Mouse (Mus musculus): Measurements from ENCODE around the gene Fn3k. TPM values are rescaled to one million over a fixed set of nuclear protein-coding genes. Genes with fewer than 3 reads are reported as not detected.

Gene Fn3k
- total RNA-seq, 1 experiment, result 0.18 TPM

- Histone ChIP-seq H3K9ac (ENCODE audit: insufficient read depth, low read depth, low read length, poor library complexity, severe bottlenecking) (peak overlapping the region; percentile 62), H3K27ac (ENCODE audit: insufficient read depth, low read depth, low read length, poor library complexity, severe bottlenecking) (no peak overlapping the region), H3K4me3 (ENCODE audit: insufficient read depth in 1 of 2, low read depth in 1 of 2, low read length in 2 of 2, poor library complexity in 1 of 2, severe bottlenecking in 1 of 2) (peak overlapping the region; percentile 67 to 93), H3K36me3 (ENCODE audit: control insufficient read depth, insufficient read depth, low read length, poor library complexity, severe bottlenecking) (no peaks in the 10 kb centered on the region), H3K4me1 (ENCODE audit: control insufficient read depth in 2 of 2, insufficient read depth in 2 of 2, low read length in 2 of 2, poor library complexity in 1 of 2) (peaks cover 0 to 2% of the 10 kb centered on the region in 2 experiments; a peak in 1 of 4 replicates), H3K9me3 (ENCODE audit: control insufficient read depth, insufficient read depth, low read depth, low read length) (no peaks in the 10 kb centered on the region)
- in situ Hi-C loops (cut with MboI; ENCODE audit: low sequenced_read_pairs in 2 of 2, unreplicated experiment in 2 of 2), result no loop called here
- no peak for DNase-seq (ENCODE audit: low read depth, low spot score)
- TF ChIP-seq CHD2 (IDR thresholded peaks at IDR 0.05; ENCODE audit: low read depth, low read length), result no peak
- no peak for TF ChIP-seq MAFK (IDR thresholded peaks at IDR 0.05; ENCODE audit: insufficient read depth, low read depth, low read length)
- no peak for TF ChIP-seq HCFC1 (IDR thresholded peaks at IDR 0.05; ENCODE audit: borderline replicate concordance, insufficient read depth, low read length)
- no peak for TF ChIP-seq ZNF384 (IDR thresholded peaks at IDR 0.05; ENCODE audit: low read depth, low read length)
- TF ChIP-seq ZC3H11A (IDR thresholded peaks at IDR 0.05; ENCODE audit: borderline replicate concordance, low read depth, low read length), result no peak
These were observed 13.1 kb upstream of the Fn3k start for GRCm38 (mm10) chr11:121421553-121422173.

- Histone ChIP-seq H3K9me3 (ENCODE audit: control insufficient read depth, insufficient read depth, low read depth, low read length) (no peaks in the 10 kb centered on the region), H3K9ac (ENCODE audit: insufficient read depth, low read depth, low read length, poor library complexity, severe bottlenecking) (no peak overlapping the region), H3K27ac (ENCODE audit: insufficient read depth, low read depth, low read length, poor library complexity, severe bottlenecking) (no peak overlapping the region), H3K4me3 (ENCODE audit: insufficient read depth in 1 of 2, low read depth in 1 of 2, low read length in 2 of 2, poor library complexity in 1 of 2, severe bottlenecking in 1 of 2) (no peak overlapping the region), H3K36me3 (ENCODE audit: control insufficient read depth, insufficient read depth, low read length, poor library complexity, severe bottlenecking) (peaks cover 6% of the 10 kb centered on the region; the same call in 1 of the 2 replicates), H3K4me1 (ENCODE audit: control insufficient read depth in 2 of 2, insufficient read depth in 2 of 2, low read length in 2 of 2, poor library complexity in 1 of 2) (no peaks in the 10 kb centered on the region)
- in situ Hi-C loops (cut with MboI; ENCODE audit: low sequenced_read_pairs in 2 of 2, unreplicated experiment in 2 of 2), result no loop called here
- no peak for DNase-seq (ENCODE audit: low read depth, low spot score)
- TF ChIP-seq ZC3H11A (IDR thresholded peaks at IDR 0.05; ENCODE audit: borderline replicate concordance, low read depth, low read length), result no peak
These were observed 1.3 kb upstream of the Fn3k start for GRCm38 (mm10) chr11:121433397-121433796.

GRCm38 (mm10) chr11:121437236-121437635 is 2.5 kb downstream of the Fn3k start:
- Histone ChIP-seq H3K9ac (ENCODE audit: insufficient read depth, low read depth, low read length, poor library complexity, severe bottlenecking) (no peak overlapping the region), H3K4me3 (ENCODE audit: insufficient read depth in 1 of 2, low read depth in 1 of 2, low read length in 2 of 2, poor library complexity in 1 of 2, severe bottlenecking in 1 of 2) (no peak overlapping the region), H3K27ac (ENCODE audit: insufficient read depth, low read depth, low read length, poor library complexity, severe bottlenecking) (no peak overlapping the region), H3K4me1 (ENCODE audit: control insufficient read depth in 2 of 2, insufficient read depth in 2 of 2, low read length in 2 of 2, poor library complexity in 1 of 2) (0 out of 4 replicates have a peak, but pooled peaks cover 0 to 2% of the 10 kb centered on the region in 2 experiments), H3K9me3 (ENCODE audit: control insufficient read depth, insufficient read depth, low read depth, low read length) (no peaks in the 10 kb centered on the region), H3K36me3 (ENCODE audit: control insufficient read depth, insufficient read depth, low read length, poor library complexity, severe bottlenecking) (no peaks in the 10 kb centered on the region)
- in situ Hi-C loops (cut with MboI; ENCODE audit: low sequenced_read_pairs in 2 of 2, unreplicated experiment in 2 of 2), result no loop called here
- no peak for DNase-seq (ENCODE audit: low read depth, low spot score)
- TF ChIP-seq CHD2 (IDR thresholded peaks at IDR 0.05; ENCODE audit: low read depth, low read length) (no peak), ZC3H11A (IDR thresholded peaks at IDR 0.05; ENCODE audit: borderline replicate concordance, low read depth, low read length) (no peak)

GRCm38 (mm10) chr11:121439686-121440292 is 5.1 kb downstream of the Fn3k start:
- no peak overlapping the region for H3K9ac ChIP-seq (ENCODE audit: insufficient read depth, low read depth, low read length, poor library complexity, severe bottlenecking)
- H3K9me3 ChIP-seq (ENCODE audit: control insufficient read depth, insufficient read depth, low read depth, low read length), result no peaks in the 10 kb centered on the region
- H3K36me3 ChIP-seq (ENCODE audit: control insufficient read depth, insufficient read depth, low read length, poor library complexity, severe bottlenecking), result no peaks in the 10 kb centered on the region
- TF ChIP-seq ZNF384 (IDR thresholded peaks at IDR 0.05; ENCODE audit: low read depth, low read length), result no peak
- no peak for TF ChIP-seq ZC3H11A (IDR thresholded peaks at IDR 0.05; ENCODE audit: borderline replicate concordance, low read depth, low read length)
- TF ChIP-seq HCFC1 (IDR thresholded peaks at IDR 0.05; ENCODE audit: borderline replicate concordance, insufficient read depth, low read length), result no peak
- no peak for TF ChIP-seq CHD2 (IDR thresholded peaks at IDR 0.05; ENCODE audit: low read depth, low read length)
- TF ChIP-seq MAFK (IDR thresholded peaks at IDR 0.05; ENCODE audit: insufficient read depth, low read depth, low read length), result no peak
- no peak for DNase-seq (ENCODE audit: low read depth, low spot score)
- H3K4me3 ChIP-seq (ENCODE audit: insufficient read depth in 1 of 2, low read depth in 1 of 2, low read length in 2 of 2, poor library complexity in 1 of 2, severe bottlenecking in 1 of 2), result no peak overlapping the region
- H3K27ac ChIP-seq (ENCODE audit: insufficient read depth, low read depth, low read length, poor library complexity, severe bottlenecking), result no peak overlapping the region
- in situ Hi-C loops (cut with MboI; ENCODE audit: low sequenced_read_pairs in 2 of 2, unreplicated experiment in 2 of 2), result no loop called here
- 0 out of 4 replicates have a peak, but pooled peaks cover 0 to 2% of the 10 kb centered on the region in 2 experiments for H3K4me1 ChIP-seq (ENCODE audit: control insufficient read depth in 2 of 2, insufficient read depth in 2 of 2, low read length in 2 of 2, poor library complexity in 1 of 2)

- in situ Hi-C loops (cut with MboI; ENCODE audit: low sequenced_read_pairs in 2 of 2, unreplicated experiment in 2 of 2), result no loop called here
- TF ChIP-seq ZC3H11A (IDR thresholded peaks at IDR 0.05; ENCODE audit: borderline replicate concordance, low read depth, low read length), result no peak
- TF ChIP-seq HCFC1 (IDR thresholded peaks at IDR 0.05; ENCODE audit: borderline replicate concordance, insufficient read depth, low read length), result no peak
- TF ChIP-seq ZNF384 (IDR thresholded peaks at IDR 0.05; ENCODE audit: low read depth, low read length), result no peak
- no peak for TF ChIP-seq MAFK (IDR thresholded peaks at IDR 0.05; ENCODE audit: insufficient read depth, low read depth, low read length)
- no peak for TF ChIP-seq CHD2 (IDR thresholded peaks at IDR 0.05; ENCODE audit: low read depth, low read length)
- H3K27ac ChIP-seq (ENCODE audit: insufficient read depth, low read depth, low read length, poor library complexity, severe bottlenecking), result no peak overlapping the region
These were observed 6.9 kb downstream of the Fn3k start for GRCm38 (mm10) chr11:121441653-121442052.

More at GRCm38 (mm10) chr11:121441653-121442052, 6.9 kb downstream of the Fn3k start:
- no peak overlapping the region for H3K4me3 ChIP-seq (ENCODE audit: insufficient read depth in 1 of 2, low read depth in 1 of 2, low read length in 2 of 2, poor library complexity in 1 of 2, severe bottlenecking in 1 of 2)
- no peak overlapping the region for H3K9ac ChIP-seq (ENCODE audit: insufficient read depth, low read depth, low read length, poor library complexity, severe bottlenecking)
- 0 out of 4 replicates have a peak, but pooled peaks cover 0 to 2% of the 10 kb centered on the region in 2 experiments for H3K4me1 ChIP-seq (ENCODE audit: control insufficient read depth in 2 of 2, insufficient read depth in 2 of 2, low read length in 2 of 2, poor library complexity in 1 of 2)
- H3K9me3 ChIP-seq (ENCODE audit: control insufficient read depth, insufficient read depth, low read depth, low read length), result no peaks in the 10 kb centered on the region
- H3K36me3 ChIP-seq (ENCODE audit: control insufficient read depth, insufficient read depth, low read length, poor library complexity, severe bottlenecking), result no peaks in the 10 kb centered on the region
- DNase-seq (ENCODE audit: low read depth, low spot score), result no peak
